22 mouse cellular contexts compared by ENCODE assay signal in the genomic region with DNA sequence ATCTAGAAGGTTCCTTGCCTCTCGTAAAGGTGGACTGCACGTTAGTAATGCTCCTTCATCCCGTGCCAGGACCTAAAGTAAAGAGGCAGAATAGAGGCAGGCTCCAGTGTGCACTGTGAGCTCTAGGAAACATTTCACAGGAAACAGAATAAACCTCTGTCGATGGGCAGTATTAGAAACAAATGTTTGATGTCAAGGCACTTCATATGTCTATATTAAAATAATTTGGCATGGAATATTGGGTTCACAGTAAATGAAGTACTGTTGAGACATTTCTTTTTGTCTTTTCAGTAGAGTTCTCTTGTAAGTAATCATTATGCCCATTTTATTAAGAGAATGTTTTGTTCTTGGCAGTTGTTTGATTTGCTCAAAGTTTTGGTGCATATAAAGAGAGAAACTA.
"Had no signal": no experiment of that assay in that cellular context is flagged by ENCODE, and none has a peak within 500 bp of the region (broad histone marks: within the 10 kb centered on the region; RNA-seq: fewer than 3 reads in every experiment).

No protein-coding gene starts in this region.

- ATAC-seq: forebrain, postnatal 0 days; hindbrain, postnatal 0 days; intestine, embryonic 16.5 days had no signal

- H3K4me2 ChIP-seq: heart, embryonic 12.5 days; hindbrain, embryonic 13.5 days; hindbrain, embryonic 15.5 days; kidney, embryonic 15.5 days; limb, embryonic 13.5 days; limb, embryonic 15.5 days had no signal

- DNase-seq: forebrain, postnatal 0 days; gastrocnemius, postnatal 14 days; gastrocnemius, postnatal 36 days; heart, adult 18-20 months; heart, postnatal 10 days; kidney, adult 11 months; kidney, adult 2 months; kidney, adult 9 months; kidney, postnatal 14 days; layer of hippocampus, adult 9-11 months; layer of hippocampus, postnatal 36 days; left cerebral cortex, postnatal 4 days had no signal

- H3K27ac ChIP-seq: heart, embryonic 10.5 days; hindbrain, embryonic 13.5 days; hindbrain, embryonic 15.5 days; hindbrain, postnatal 0 days; kidney, embryonic 15.5 days; kidney, postnatal 0 days; limb, embryonic 13.5 days; limb, embryonic 15.5 days had no signal

- H3K27me3 ChIP-seq: heart, embryonic 12.5 days; hindbrain, embryonic 13.5 days; hindbrain, embryonic 15.5 days; kidney, embryonic 15.5 days; limb, embryonic 13.5 days; limb, embryonic 15.5 days had no signal

- H3K9me3 ChIP-seq: heart, embryonic 10.5 days; heart, embryonic 12.5 days; hindbrain, embryonic 13.5 days; hindbrain, embryonic 15.5 days; kidney, embryonic 15.5 days; limb, embryonic 13.5 days; limb, embryonic 15.5 days had no signal

- H3K4me1 ChIP-seq: heart, embryonic 10.5 days; hindbrain, embryonic 13.5 days; hindbrain, embryonic 15.5 days; kidney, embryonic 15.5 days had no signal

- H3K9ac ChIP-seq: forebrain, postnatal 0 days; heart, embryonic 12.5 days; hindbrain, embryonic 13.5 days; hindbrain, embryonic 15.5 days; kidney, embryonic 15.5 days; limb, embryonic 13.5 days; limb, embryonic 15.5 days had no signal

- H3K4me3 ChIP-seq: heart, embryonic 10.5 days; heart, embryonic 12.5 days; hindbrain, embryonic 13.5 days; hindbrain, embryonic 15.5 days; kidney, embryonic 15.5 days; limb, embryonic 13.5 days; limb, embryonic 15.5 days had no signal

- H3K36me3 ChIP-seq: heart, embryonic 10.5 days; heart, embryonic 12.5 days; hindbrain, embryonic 13.5 days; hindbrain, embryonic 15.5 days; kidney, embryonic 15.5 days; limb, embryonic 13.5 days; limb, embryonic 15.5 days had no signal
